Mouse (Mus musculus): ENCODE results near the gene Mapk3.

DNA sequence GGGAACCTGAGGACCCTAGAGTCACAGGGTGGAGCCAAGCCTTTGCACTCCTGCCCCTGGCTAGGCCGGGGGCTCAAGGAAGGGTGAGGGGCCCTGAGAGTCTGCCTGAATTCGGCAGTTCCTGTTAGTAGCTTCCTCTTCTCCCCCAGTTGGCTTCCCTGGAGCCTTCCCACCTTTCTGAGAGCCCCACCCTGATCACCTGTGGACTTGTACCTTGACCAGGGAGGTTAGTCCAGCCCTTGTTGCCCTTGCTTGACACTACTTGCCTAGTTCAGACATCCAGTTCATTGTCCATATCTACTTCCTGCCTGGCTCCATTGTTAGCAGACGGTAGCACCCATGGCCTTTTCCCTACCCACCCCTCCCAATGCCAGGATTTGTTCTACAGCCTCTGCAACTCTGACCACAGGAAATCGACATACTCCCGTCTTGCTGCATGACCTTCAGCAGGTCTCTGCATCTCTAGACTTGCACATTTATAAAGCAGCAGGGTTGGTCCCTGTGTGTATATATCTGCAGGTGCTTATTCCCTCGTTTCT is 2.2 kb downstream of the Mapk3 start:
- TF ChIP-seq CTCF (IDR thresholded peaks at IDR 0.05; ENCODE audit: low read depth) = no peak
- TF ChIP-seq EP300 (IDR thresholded peaks at IDR 0.05; ENCODE audit: low read depth) = no peak
